Mouse (Mus musculus) erythroblast, embryonic 14.5 days (primary cell): ENCODE measurements around the gene Irx5.

Experiments used
- GATA1 ChIP-seq: IDR thresholded peaks from 2 replicates; pipeline ENCODE4 v1.6.1; 2012; ENCODE audit warnings: low read length, inconsistent platforms, mixed read lengths
- TAL1 ChIP-seq: IDR thresholded peaks from 3 replicates; pipeline ENCODE4 v1.6.1; 2012; ENCODE audit warnings: low read length, inconsistent platforms, mixed read lengths

GRCm38 (mm10) chr8:92359833-92360082 is 2.3 kb downstream of the Irx5 start:
- no peak for TF ChIP-seq GATA1
- TF ChIP-seq TAL1: no peak
